Mouse (Mus musculus): ENCODE measurements around the gene Trmt11. TPM values are rescaled to one million over a fixed set of nuclear protein-coding genes. Genes with fewer than 3 reads are reported as not detected.

Trmt11 gene
- 10 to 100 TPM; 34.1 to 47.4 TPM for polyA plus RNA-seq (2017; shearing (Covaris generic))

GRCm38 (mm10) chr10:30600542-30600966 lies at the start of gene Trmt11:
TSS of gene Trmt11 (minus strand) at chr10:30600749.

GRCm38 (mm10) chr10:30629513-30629912 lies 29.0 kb upstream of the Trmt11 start, which contains the start of gene Hint3:
TSS of gene Hint3 (minus strand) at chr10:30629632.

Other genes starting within 250 kb of the Trmt11 start
- gene Hint3, start 28.9 kb upstream of the Trmt11 start, polyA plus RNA-seq (2017; shearing (Covaris generic)), result 10 to 100 TPM; 63.3 to 71.6 TPM
- 100 to 1,000 TPM in 1 of 2 experiments, 10 to 100 TPM in 1; 61.5 to 700 TPM for gene Ncoa7, start 202.6 kb upstream of the Trmt11 start, polyA plus RNA-seq (2017; shearing (Covaris generic))
- gene Hey2, start 242.1 kb upstream of the Trmt11 start, polyA plus RNA-seq (2017; shearing (Covaris generic)), result under 1 TPM in 1 of 2 experiments, not detected in 1; 0.07 TPM

Measured in activated CD4-positive, CD25-positive, alpha-beta regulatory T cell (primary cell).